Mouse (Mus musculus) small intestine, adult 2 months (tissue): ENCODE results near the gene Lamtor2.

Experiments used
- CTCF ChIP-seq: fragments of 200-500 bp; IDR thresholded peaks from 2 replicates; pipeline ENCODE4 v1.5.1; 2012; ENCODE audit warnings: low read depth, mild to moderate bottlenecking, control low read depth, inconsistent platforms, low read length, moderate library complexity, mixed read lengths; ENCODE audit not compliant: insufficient replicate concordance, insufficient read length; ENCODE audit errors: extremely low read depth
- POLR2A ChIP-seq: fragments of 200-500 bp; IDR thresholded peaks from 2 replicates; pipeline ENCODE4 v1.6.1; 2012; ENCODE audit warnings: low read depth, mild to moderate bottlenecking, control low read depth, inconsistent platforms, low read length, moderate library complexity

DNA sequence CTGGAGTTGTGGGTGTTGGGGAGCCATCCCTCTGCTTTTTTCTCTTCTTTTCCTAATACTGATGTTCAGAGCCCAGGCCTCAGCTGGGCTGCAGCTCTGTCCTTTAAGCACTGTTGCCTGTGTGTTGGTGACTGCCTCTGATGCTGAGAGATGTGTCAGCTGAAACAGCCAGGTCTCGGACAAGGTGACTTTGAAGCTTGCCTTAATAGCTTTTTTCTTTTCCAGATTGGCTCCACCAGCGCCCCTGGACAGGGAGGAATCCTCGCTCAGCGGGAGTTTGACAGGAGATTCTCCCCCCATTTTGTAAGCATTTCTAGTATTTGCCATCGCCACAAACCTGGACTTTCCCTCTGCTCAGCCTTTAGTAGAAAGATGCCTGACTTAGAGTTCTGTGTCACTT is 33.8 kb upstream of the Lamtor2 start:
- TF ChIP-seq CTCF: no peak
- no peak for TF ChIP-seq POLR2A
